8 mouse cellular contexts compared by ENCODE assay signal in genomic region chr2:167445911-167446780, GRCm38 (mm10).
DNase-seq lines count a peak whose midpoint lies in the region.

No protein-coding gene starts in this region.

- DNase-seq in cerebellum, postnatal 25 days: peak; percentile 42 to 45
- no peak for DNase-seq in cerebellum, adult 18-20 months
- peak; percentile 58 for DNase-seq in kidney, postnatal 10 days
- DNase-seq in kidney, adult 11 months: no peak
- DNase-seq in R1 (ENCODE audit: low read depth, low spot score): peak; percentile 58
- peak; percentile 53 to 73 for DNase-seq in kidney, postnatal 4 days
- no peak for DNase-seq in urinary bladder, postnatal 10 days (ENCODE audit: low spot score)
- DNase-seq in frontal cortex, postnatal 14 days (ENCODE audit: low spot score in 2 of 2): no peak

Comparison
In these comparisons a context has a peak if more than half of its experiments do, and no peak if none do; other contexts are left out.
1. DNase-seq: peak in cerebellum, postnatal 25 days (2 of 2), kidney, postnatal 10 days (single experiment), R1 (single experiment) and kidney, postnatal 4 days (2 of 2); none in cerebellum, adult 18-20 months (0 of 2), kidney, adult 11 months (single experiment), urinary bladder, postnatal 10 days (single experiment) and frontal cortex, postnatal 14 days (0 of 2).